Mouse (Mus musculus) embryonic facial prominence, embryonic 13.5 days (tissue): ENCODE data around the gene Enox1. TPM values are rescaled to one million over a fixed set of nuclear protein-coding genes. Genes with fewer than 3 reads are reported as not detected.

Experiments used
- ATAC-seq: fragments of 200-750 bp; cut with Nextera tagmentation; 2 replicates; pipeline ENCODE4 v1.8.0; 2017; ENCODE audit warnings: low read depth; ENCODE audit not compliant: insufficient number of reproducible peaks, insufficient read depth, low FRiP score, low TSS enrichment
- H3K27ac ChIP-seq: fragments of 300-500 bp; sonication (generic); 2 replicates; pipeline ENCODE4 v1.5.1; 2015; ENCODE audit warnings: moderate library complexity, mild to moderate bottlenecking, inconsistent platforms
- H3K27me3 ChIP-seq: fragments of 300-500 bp; sonication (generic); 2 replicates; pipeline ENCODE4 v1.6.1; 2015; ENCODE audit warnings: mild to moderate bottlenecking, inconsistent platforms
- H3K36me3 ChIP-seq: fragments of 300-500 bp; sonication (generic); 2 replicates; pipeline ENCODE4 v1.6.1; 2015; ENCODE audit warnings: mild to moderate bottlenecking, inconsistent platforms
- H3K4me1 ChIP-seq: fragments of 300-500 bp; sonication (generic); 2 replicates; pipeline ENCODE4 v1.6.1; 2015; ENCODE audit warnings: inconsistent platforms
- H3K4me2 ChIP-seq: fragments of 300-500 bp; sonication (generic); 2 replicates; pipeline ENCODE4 v1.6.1; 2015; ENCODE audit warnings: moderate library complexity, mild to moderate bottlenecking, inconsistent platforms
- H3K4me3 ChIP-seq: fragments of 300-500 bp; sonication (generic); 2 replicates; pipeline ENCODE4 v1.5.1; 2015; ENCODE audit warnings: mild to moderate bottlenecking, inconsistent platforms
- H3K9ac ChIP-seq: fragments of 300-500 bp; sonication (generic); 2 replicates; pipeline ENCODE4 v1.6.1; 2015; ENCODE audit warnings: mild to moderate bottlenecking, inconsistent platforms
- H3K9me3 ChIP-seq: fragments of 300-500 bp; sonication (generic); 2 replicates; pipeline ENCODE4 v1.6.1; 2016; ENCODE audit warnings: inconsistent platforms
- WGBS: fragments of 180-500 bp; shearing (Covaris S2); methylation state at CpG from one replicate; pipeline ENCODE4 v1.1.7; 2015; ENCODE audit warnings: mixed read lengths; 5-methylcytosine and 5-hydroxymethylcytosine counted together
- polyA plus RNA-seq: library from polyadenylated mRNA; unstranded; fragments of >200 nt; fragmentation: Nextera tagmentation; extraction: Ambion mirVana; gene quantifications from 2 replicates; pipeline ENCODE4 v1.2.1, GENCODE M21; 2015

Gene Enox1
- polyA plus RNA-seq, 1 experiment from 2014 or later, result 19.6 TPM

DNA sequence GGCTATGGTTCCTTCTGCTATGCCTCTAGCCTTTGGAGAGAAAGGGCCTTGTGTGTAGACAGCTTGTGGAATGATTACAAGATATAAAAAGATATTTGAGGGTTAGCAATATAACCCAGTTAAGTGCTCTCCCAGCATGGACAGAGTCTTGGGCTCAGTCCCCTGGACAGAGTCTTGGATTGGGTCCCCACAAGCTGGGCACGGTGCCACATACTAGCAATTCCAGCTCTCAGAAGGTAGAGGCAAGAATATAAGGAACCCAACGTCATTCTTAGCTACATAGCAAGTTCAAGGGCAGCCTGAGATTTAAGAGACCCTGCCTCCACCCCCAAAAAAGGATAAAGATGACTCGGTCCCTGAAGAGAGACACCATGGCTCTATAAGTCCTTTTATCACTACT, 581.5 kb downstream of the Enox1 start:
- no peak for ATAC-seq
- Histone ChIP-seq H3K9me3 (no peaks in the 10 kb centered on the region), H3K4me3 (no peak overlapping the region), H3K4me1 (0 out of 2 replicates have a peak, but pooled peaks cover 3% of the 10 kb centered on the region), H3K27me3 (no peaks in the 10 kb centered on the region), H3K4me2 (no peak overlapping the region), H3K36me3 (no peaks in the 10 kb centered on the region), H3K9ac (no peak overlapping the region), H3K27ac (no peak overlapping the region)
- 74% methylated on average over 3 of the region's 3 CpGs for WGBS

DNA sequence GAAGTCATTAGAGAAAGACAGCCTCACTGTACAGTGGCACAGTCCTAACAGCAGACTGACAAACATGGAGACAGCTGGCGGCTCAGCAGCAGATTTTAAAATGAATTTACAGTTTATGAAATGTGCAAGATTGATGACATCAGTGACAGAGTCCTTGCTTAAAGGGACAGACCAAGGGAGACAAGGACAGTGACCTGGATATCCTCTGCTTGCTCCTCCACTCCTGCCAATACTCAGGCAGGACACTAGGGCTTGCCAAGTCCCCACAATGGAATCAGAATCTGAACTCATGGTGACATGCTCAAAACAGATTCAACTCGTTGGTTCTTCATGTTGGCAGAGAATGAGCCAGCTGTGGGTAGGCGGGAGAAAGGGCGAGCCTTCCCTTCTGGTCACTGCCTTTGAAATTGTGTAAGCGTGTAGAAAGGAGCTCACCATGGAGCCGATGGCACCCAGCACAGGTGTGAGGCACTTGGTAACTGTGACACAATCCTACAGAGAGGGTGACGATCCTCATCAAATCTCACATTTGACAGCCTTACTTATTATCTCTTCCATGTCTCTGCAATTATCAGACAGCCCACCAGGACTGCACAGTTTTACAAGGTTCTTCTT, 582.3 kb downstream of the Enox1 start:
- 85% methylated on average over 7 of the region's 7 CpGs for WGBS
- Histone ChIP-seq H3K27me3 (no peaks in the 10 kb centered on the region), H3K36me3 (no peaks in the 10 kb centered on the region), H3K4me1 (no peaks in the 10 kb centered on the region), H3K4me2 (no peak overlapping the region), H3K4me3 (no peak overlapping the region), H3K9me3 (no peaks in the 10 kb centered on the region), H3K9ac (no peak overlapping the region), H3K27ac (no peak overlapping the region)
- no peak for ATAC-seq

DNA sequence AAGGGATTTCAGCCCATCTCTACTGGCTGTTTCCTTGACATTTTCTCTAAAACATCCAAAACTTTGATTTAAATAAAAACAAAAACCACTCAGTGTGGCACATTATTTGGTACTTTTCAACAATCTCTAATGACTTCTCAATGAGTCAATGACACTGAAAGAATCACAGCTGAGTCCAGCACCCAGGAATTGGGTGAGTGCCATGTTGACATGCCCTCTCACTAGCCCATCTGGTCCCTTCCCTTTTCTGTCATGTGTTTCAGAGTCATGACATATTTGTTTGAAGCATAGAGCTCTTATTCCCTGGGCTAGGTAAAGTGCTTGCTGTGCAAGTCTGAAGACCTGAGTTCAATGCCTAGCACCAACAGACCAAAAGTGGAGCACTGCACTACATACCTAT, 582.8 kb downstream of the Enox1 start:
- Histone ChIP-seq H3K4me3 (no peak overlapping the region), H3K4me2 (no peak overlapping the region), H3K4me1 (no peaks in the 10 kb centered on the region), H3K27me3 (no peaks in the 10 kb centered on the region), H3K27ac (no peak overlapping the region), H3K36me3 (no peaks in the 10 kb centered on the region), H3K9me3 (no peaks in the 10 kb centered on the region), H3K9ac (no peak overlapping the region)
- ATAC-seq, result no peak

DNA sequence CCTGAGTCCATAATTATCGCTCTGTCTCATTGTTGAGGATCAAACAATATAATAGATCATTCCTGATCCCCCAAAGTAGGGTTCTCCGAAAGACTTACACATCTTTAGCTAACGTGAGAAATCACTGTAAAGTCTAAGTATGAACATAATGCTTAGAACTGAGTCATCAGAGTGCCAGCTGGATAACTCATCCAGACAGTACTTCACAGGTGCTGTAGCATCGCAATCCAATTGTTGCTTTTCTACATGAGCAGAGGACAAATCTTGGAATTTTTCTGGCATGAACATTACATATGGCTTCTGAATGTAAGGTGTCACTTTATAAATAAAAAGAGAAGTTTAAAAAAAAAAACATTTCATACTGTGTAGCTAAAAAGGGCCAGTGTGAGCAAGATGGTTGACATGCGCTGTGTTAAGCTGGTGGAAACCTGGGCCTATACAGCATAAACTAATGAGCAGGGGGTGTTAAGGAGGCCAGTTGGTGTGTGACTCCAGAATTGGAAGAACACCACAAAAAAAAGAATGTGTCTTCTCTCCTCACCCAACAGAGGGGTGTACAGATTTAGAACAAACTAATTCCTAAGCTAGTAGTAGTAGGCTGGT, 588.2 kb downstream of the Enox1 start:
- WGBS, result 91% methylated on average over 5 of the region's 5 CpGs
- H3K4me1 ChIP-seq, result no peaks in the 10 kb centered on the region
- ATAC-seq, result no peak

DNA sequence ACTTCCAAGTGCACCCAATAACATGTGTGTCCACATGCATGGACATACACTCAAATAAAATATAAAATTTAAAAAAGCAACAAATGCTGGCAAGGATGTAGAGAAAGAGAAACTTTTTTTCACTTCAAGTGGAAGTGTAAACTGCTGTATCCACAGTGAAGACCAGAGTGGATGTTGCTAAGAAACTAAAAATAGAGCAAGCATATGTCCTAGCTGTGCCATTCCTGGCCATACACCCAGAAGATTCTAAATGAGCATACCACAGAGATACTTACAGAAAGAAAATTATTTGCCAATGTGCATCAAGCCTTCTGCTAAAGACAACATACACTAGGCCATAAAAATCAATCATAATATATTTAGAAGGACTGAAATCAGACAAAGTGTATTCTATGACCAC, 592.4 kb downstream of the Enox1 start:
- 0 out of 2 replicates have a peak, but pooled peaks cover 8% of the 10 kb centered on the region for H3K9me3 ChIP-seq
- ATAC-seq, result no peak

More for the DNA sequence above, 588.2 kb downstream of the Enox1 start:
- H3K9me3 ChIP-seq, result no peaks in the 10 kb centered on the region
- H3K27me3 ChIP-seq, result no peaks in the 10 kb centered on the region
- no peak overlapping the region for H3K4me3 ChIP-seq
- no peak overlapping the region for H3K4me2 ChIP-seq
- H3K36me3 ChIP-seq, result no peaks in the 10 kb centered on the region
- no peak overlapping the region for H3K27ac ChIP-seq
- H3K9ac ChIP-seq, result no peak overlapping the region

More for the DNA sequence above, 592.4 kb downstream of the Enox1 start:
- H3K4me1 ChIP-seq, result no peaks in the 10 kb centered on the region
- no peak overlapping the region for H3K9ac ChIP-seq
- H3K36me3 ChIP-seq, result no peaks in the 10 kb centered on the region
- no peak overlapping the region for H3K27ac ChIP-seq
- H3K4me3 ChIP-seq, result no peak overlapping the region
- H3K4me2 ChIP-seq, result no peak overlapping the region
- no peaks in the 10 kb centered on the region for H3K27me3 ChIP-seq

Other genes with a start within 250 kb of the Enox1 start
- gene Ccdc122, start 120.0 kb upstream of the Enox1 start, polyA plus RNA-seq, result 2.5 and 3.5 TPM in 2 replicates
- 10.0 and 10.1 TPM in 2 replicates for gene Lacc1, start 119.9 kb upstream of the Enox1 start, polyA plus RNA-seq